Mouse (Mus musculus) intestine, embryonic 16.5 days (tissue): ENCODE measurements around the gene Arsg. TPM values are rescaled to one million over a fixed set of nuclear protein-coding genes. Genes with fewer than 3 reads are reported as not detected.

ENCODE experiments used
- ATAC-seq: fragments of 200-750 bp; cut with Nextera tagmentation; 2 replicates; pipeline ENCODE4 v1.8.0; 2017; ENCODE audit warnings: moderate TSS enrichment, moderate library complexity
- H3K27ac ChIP-seq: fragments of 300-500 bp; sonication (generic); 2 replicates; pipeline ENCODE4 v1.5.1; 2014; ENCODE audit warnings: mild to moderate bottlenecking, low read length
- H3K27me3 ChIP-seq: fragments of 300-500 bp; sonication (generic); replicated peaks from 2 replicates; pipeline ENCODE4 v1.6.1; 2014; ENCODE audit warnings: low read length, control low read depth, mixed read lengths; ENCODE audit not compliant: control insufficient read depth, insufficient read depth
- H3K36me3 ChIP-seq: fragments of 300-500 bp; sonication (generic); 2 replicates; pipeline ENCODE4 v1.6.1; 2014; ENCODE audit warnings: low read length, control low read depth; ENCODE audit not compliant: control insufficient read depth, insufficient read depth
- H3K4me1 ChIP-seq: fragments of 300-500 bp; sonication (generic); 2 replicates; pipeline ENCODE4 v1.6.1; 2014; ENCODE audit warnings: low read length, control low read depth, mixed read lengths; ENCODE audit not compliant: control insufficient read depth, insufficient read depth
- H3K4me2 ChIP-seq: fragments of 300-500 bp; sonication (generic); 2 replicates; pipeline ENCODE4 v1.6.1; 2014; ENCODE audit warnings: low read depth, low read length, control low read depth
- H3K4me3 ChIP-seq: fragments of 300-500 bp; sonication (generic); 2 replicates; pipeline ENCODE4 v1.5.1; 2014; ENCODE audit warnings: mild to moderate bottlenecking, low read length
- H3K9ac ChIP-seq: fragments of 300-500 bp; sonication (generic); 2 replicates; pipeline ENCODE4 v1.6.1; 2014; ENCODE audit warnings: low read depth, low read length
- H3K9me3 ChIP-seq: fragments of 300-500 bp; sonication (generic); 2 replicates; pipeline ENCODE4 v1.6.1; 2016; ENCODE audit warnings: low read length, control low read depth; ENCODE audit not compliant: control insufficient read depth
- WGBS: fragments of 180-500 bp; shearing (Covaris S2); extraction: QIAGEN DNeasy Blood & Tissue Kit; methylation state at CpG from one replicate; pipeline ENCODE4 v1.1.7; 2014; 5-methylcytosine and 5-hydroxymethylcytosine counted together
- polyA plus RNA-seq: library from polyadenylated mRNA; unstranded; fragments of >200 nt; fragmentation: Nextera tagmentation; extraction: Ambion mirVana; gene quantifications from 2 replicates; pipeline ENCODE4 v1.2.1, GENCODE M21; 2015

Gene Arsg
- 3.1 and 4.6 TPM in 2 replicates for polyA plus RNA-seq

- peak within 1 kb of the TSS; percentile 91 for H3K27ac ChIP-seq
- no peaks in the 10 kb centered on the region for H3K27me3 ChIP-seq
- peak within 1 kb of the TSS; percentile 80 for H3K4me3 ChIP-seq
- no peaks in the 10 kb centered on the region for H3K9me3 ChIP-seq
- peak; percentile 89 for ATAC-seq
- peak within 1 kb of the TSS; percentile 92 for H3K9ac ChIP-seq
- peak within 1 kb of the TSS; percentile 91 for H3K4me2 ChIP-seq
- 0% methylated on average over 84 of the region's 111 CpGs for WGBS
- no peaks in the 10 kb centered on the region for H3K36me3 ChIP-seq
- H3K4me1 ChIP-seq, result peaks cover 9% of the 10 kb centered on the region; the same call in 1 of the 2 replicates
Observed at GRCm38 (mm10) chr11:109473171-109474085, at the start of gene Arsg, which contains the start of gene Slc16a6. Arsg (plus strand) TSS chr11:109473374. Slc16a6 (minus strand) TSS chr11:109473598.

DNA sequence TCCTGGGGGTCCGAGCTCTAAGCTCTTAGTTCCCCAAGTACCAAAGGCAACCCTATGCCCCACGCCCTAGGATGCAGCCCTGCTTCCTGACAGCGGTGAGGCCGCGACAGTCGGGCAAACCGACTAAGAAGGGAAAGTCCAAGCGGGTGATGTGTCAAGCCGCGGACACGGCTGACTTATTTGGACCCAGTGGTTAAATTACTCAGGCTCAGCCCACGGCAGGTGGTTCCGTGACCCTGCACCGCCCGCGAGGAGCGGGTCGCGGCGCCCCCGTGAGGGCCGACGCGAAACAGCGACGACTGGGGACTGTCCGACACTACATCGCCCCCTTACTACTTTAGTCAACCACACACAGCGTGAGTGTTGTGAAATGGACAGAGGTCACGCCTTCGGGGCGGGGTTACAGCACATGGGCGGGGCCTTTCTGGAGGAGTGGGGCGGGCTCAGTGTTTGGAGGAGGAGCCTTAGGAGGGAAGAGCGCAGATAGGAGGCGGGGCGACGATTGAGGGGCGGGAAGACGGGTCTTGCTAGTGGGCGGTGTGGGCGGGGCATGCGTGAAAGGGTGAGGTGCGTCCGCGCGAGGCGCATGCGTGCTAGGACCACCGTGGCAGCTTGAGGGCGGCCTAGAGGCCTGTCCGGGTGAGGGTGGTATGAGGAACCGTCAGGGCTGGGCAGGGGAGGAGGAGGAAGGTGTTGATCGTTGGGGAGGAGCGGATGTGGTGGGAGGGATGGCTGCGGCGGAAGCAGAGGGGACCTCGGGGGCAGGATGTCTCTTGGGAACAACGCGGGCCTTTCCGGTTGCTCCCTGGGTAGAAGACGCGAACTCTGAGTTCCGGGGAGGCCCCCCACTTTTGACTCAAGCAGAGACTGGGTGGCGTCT lies 47.5 kb upstream of the Arsg start, which contains the start of gene Amz2:
Amz2 (plus strand) TSS at position 555 of the 880 bp plus-strand sequence.
- peak; percentile 98 for ATAC-seq
- WGBS, result under 1% methylated on average over 65 of the region's 65 CpGs

GRCm38 (mm10) chr11:109426272-109426586 lies 46.9 kb upstream of the Arsg start:
- H3K27me3 ChIP-seq, result no peaks in the 10 kb centered on the region
- peak overlapping the region; percentile 75 for H3K4me2 ChIP-seq
- H3K36me3 ChIP-seq, result peaks cover 4% of the 10 kb centered on the region
- 0 out of 2 replicates have a peak, but pooled peaks cover 4% of the 10 kb centered on the region for H3K4me1 ChIP-seq
- no peak for ATAC-seq
- H3K9me3 ChIP-seq, result no peaks in the 10 kb centered on the region
- peak overlapping the region; percentile 67 for H3K9ac ChIP-seq
- peak overlapping the region; percentile 72 for H3K27ac ChIP-seq
- H3K4me3 ChIP-seq, result peak overlapping the region; percentile 62
- 0% methylated on average over 11 of the region's 11 CpGs for WGBS

More for the DNA sequence above, 47.5 kb upstream of the Arsg start, which contains the start of gene Amz2:
- H3K4me3 ChIP-seq, result peak within 1 kb of the TSS; percentile 62
- peak within 1 kb of the TSS; percentile 75 for H3K4me2 ChIP-seq
- no peaks in the 10 kb centered on the region for H3K9me3 ChIP-seq
- peaks cover 2% of the 10 kb centered on the region for H3K36me3 ChIP-seq
- peak within 1 kb of the TSS; percentile 67 for H3K9ac ChIP-seq
- H3K27ac ChIP-seq, result peak within 1 kb of the TSS; percentile 72
- 0 out of 2 replicates have a peak, but pooled peaks cover 4% of the 10 kb centered on the region for H3K4me1 ChIP-seq
- no peaks in the 10 kb centered on the region for H3K27me3 ChIP-seq

- peaks cover 4% of the 10 kb centered on the region for H3K36me3 ChIP-seq
- H3K9ac ChIP-seq, result no peak overlapping the region
- 97% methylated on average over 5 of the region's 5 CpGs for WGBS
- H3K4me2 ChIP-seq, result no peak overlapping the region
- no peak for ATAC-seq
- H3K9me3 ChIP-seq, result no peaks in the 10 kb centered on the region
- H3K27ac ChIP-seq, result no peak overlapping the region
- H3K4me1 ChIP-seq, result 0 out of 2 replicates have a peak, but pooled peaks cover 4% of the 10 kb centered on the region
- H3K27me3 ChIP-seq, result no peaks in the 10 kb centered on the region
- no peak overlapping the region for H3K4me3 ChIP-seq
Observed at GRCm38 (mm10) chr11:109427353-109427752, 45.8 kb upstream of the Arsg start.

DNA sequence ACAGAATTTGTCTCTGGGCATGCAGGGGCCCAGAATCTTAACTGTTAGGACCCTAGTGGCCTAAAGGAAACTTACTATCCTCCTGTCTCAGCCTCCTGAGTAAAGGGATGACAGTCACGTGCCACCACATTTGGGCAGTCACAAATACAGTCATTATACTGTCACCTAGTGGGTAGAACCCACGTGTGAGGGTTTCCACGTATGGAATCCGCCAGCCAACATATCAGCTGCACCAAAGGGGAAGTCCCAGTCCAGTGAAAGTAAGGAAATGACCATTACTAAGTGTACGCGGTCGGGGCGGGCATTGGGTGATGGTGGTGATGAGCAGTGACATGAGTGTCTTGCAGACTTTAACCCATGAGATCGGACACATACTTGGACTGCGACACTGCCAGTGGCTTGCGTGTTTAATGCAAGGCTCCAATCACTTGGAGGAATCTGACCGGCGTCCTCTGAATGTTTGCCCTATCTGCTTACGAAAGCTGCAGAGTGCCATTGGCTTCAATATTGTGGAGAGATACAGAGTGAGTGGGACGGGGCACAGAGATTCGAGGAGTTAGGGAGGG lies 38.9 kb upstream of the Arsg start:
- H3K9ac ChIP-seq, result no peak overlapping the region
- peaks cover 18% of the 10 kb centered on the region for H3K36me3 ChIP-seq
- no peaks in the 10 kb centered on the region for H3K9me3 ChIP-seq

GRCm38 (mm10) chr11:109436889-109437288 lies 36.3 kb upstream of the Arsg start:
- 70% methylated on average over 8 of the region's 8 CpGs for WGBS

More for the DNA sequence above, 38.9 kb upstream of the Arsg start:
- peaks cover under 1% of the 10 kb centered on the region; the same call in 1 of the 2 replicates for H3K4me1 ChIP-seq
- no peak overlapping the region for H3K27ac ChIP-seq
- no peak for ATAC-seq
- no peak overlapping the region for H3K4me3 ChIP-seq
- H3K4me2 ChIP-seq, result no peak overlapping the region
- WGBS, result 90% methylated on average over 16 of the region's 16 CpGs
- H3K27me3 ChIP-seq, result no peaks in the 10 kb centered on the region

GRCm38 (mm10) chr11:109439209-109439608 lies 34.0 kb upstream of the Arsg start:
- H3K36me3 ChIP-seq, result peaks cover 12% of the 10 kb centered on the region
- H3K4me3 ChIP-seq, result peak overlapping the region; percentile 65; the same call in 1 of the 2 replicates
- peak overlapping the region; percentile 80 for H3K4me2 ChIP-seq
- peak overlapping the region; percentile 77; the same call in 1 of the 2 replicates for H3K9ac ChIP-seq
- H3K4me1 ChIP-seq, result peaks cover 4% of the 10 kb centered on the region
- peak; percentile 42; the same call in 1 of the 2 replicates for ATAC-seq
- WGBS, result 10% methylated on average over 5 of the region's 5 CpGs
- H3K9me3 ChIP-seq, result no peaks in the 10 kb centered on the region
- no peak overlapping the region; the same call in 1 of the 2 replicates for H3K27ac ChIP-seq
- no peaks in the 10 kb centered on the region for H3K27me3 ChIP-seq

More at GRCm38 (mm10) chr11:109436889-109437288, 36.3 kb upstream of the Arsg start:
- Histone ChIP-seq H3K4me3 (no peak overlapping the region), H3K27me3 (no peaks in the 10 kb centered on the region), H3K9ac (no peak overlapping the region), H3K4me1 (peaks cover 4% of the 10 kb centered on the region), H3K9me3 (no peaks in the 10 kb centered on the region), H3K36me3 (peaks cover 14% of the 10 kb centered on the region), H3K27ac (no peak overlapping the region), H3K4me2 (no peak overlapping the region)
- no peak for ATAC-seq

DNA sequence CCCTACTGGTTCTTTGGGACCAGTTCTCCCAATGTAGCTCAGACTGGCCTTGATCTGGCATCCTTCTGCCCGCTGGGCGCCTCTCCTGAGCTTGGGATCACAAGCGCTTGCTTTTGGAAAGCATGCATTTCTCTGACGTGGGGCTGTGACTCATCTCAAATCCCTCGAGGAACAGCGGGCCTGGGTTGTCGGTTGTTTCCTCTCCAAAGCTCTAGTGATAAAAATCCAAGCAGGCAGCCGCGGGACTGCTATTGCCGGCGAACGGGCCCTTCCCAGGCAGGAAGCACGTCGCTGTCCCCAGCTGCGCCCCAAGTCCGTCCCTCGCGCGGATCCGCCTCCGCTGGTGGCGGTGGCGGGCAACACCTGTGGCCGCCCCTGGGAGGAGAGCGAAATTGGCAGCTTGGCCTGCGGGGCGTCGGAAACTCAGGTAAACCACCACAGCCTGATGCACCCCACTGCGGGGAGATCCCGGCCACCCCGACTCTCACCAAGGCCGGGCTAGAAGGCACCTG lies 33.3 kb upstream of the Arsg start:
- WGBS, result 2% methylated on average over 32 of the region's 32 CpGs

More for the DNA sequence above, 33.3 kb upstream of the Arsg start:
- Histone ChIP-seq H3K4me1 (peaks cover 4% of the 10 kb centered on the region), H3K27ac (peak overlapping the region; percentile 65), H3K27me3 (no peaks in the 10 kb centered on the region), H3K4me3 (peak overlapping the region; percentile 65), H3K9me3 (no peaks in the 10 kb centered on the region), H3K4me2 (peak overlapping the region; percentile 80), H3K9ac (peak overlapping the region; percentile 77), H3K36me3 (peaks cover 7% of the 10 kb centered on the region)
- peak; percentile 86 for ATAC-seq
